Mouse (Mus musculus): ENCODE measurements at regions not wholly inside any gene's neighbourhood (a gene's known extent, or its start where the extent isn't known, plus 50 kb on each side); places are given as distances from the start of the nearest gene placed in this dataset.
A peak's percentile ranks its signal among the peaks of the same experiment; 100 is the strongest.
"Not testable (repeated sequence)": the region's sequence is repeated elsewhere in the genome, so short reads cannot be mapped to it uniquely, and the experiment has no call there.

GRCm38 (mm10) chr5:148649573-148649972 lies 97.0 kb upstream of the Ubl3 start:
- not testable (repeated sequence) for DNase-seq; H3K4me2 ChIP-seq; H3K36me3 ChIP-seq; H3K4me1 ChIP-seq (replicated peaks); H3K9me3 ChIP-seq (replicated peaks); H3K27me3 ChIP-seq; H3K4me3 ChIP-seq (replicated peaks); H3K9ac ChIP-seq; H3K27ac ChIP-seq; ATAC-seq (ENCODE audit: low read depth)
- 79% methylated on average over 7 of the region's 7 CpGs for WGBS (ENCODE audit: insufficient replicate concordance)

- H3K36me3 ChIP-seq = no peaks in the 10 kb centered on the region
- H3K27ac ChIP-seq = no peak overlapping the region
- WGBS (ENCODE audit: insufficient replicate concordance) = 60% methylated on average over 9 of the region's 9 CpGs
- DNase-seq = no peak
- no peaks in the 10 kb centered on the region for H3K27me3 ChIP-seq
- ATAC-seq (ENCODE audit: low read depth) = no peak
- H3K4me3 ChIP-seq (replicated peaks) = no peak overlapping the region
- H3K9ac ChIP-seq = no peak overlapping the region
- H3K9me3 ChIP-seq (replicated peaks) = no peaks in the 10 kb centered on the region
- H3K4me1 ChIP-seq (replicated peaks) = no peaks in the 10 kb centered on the region
- no peak overlapping the region for H3K4me2 ChIP-seq
Observed at GRCm38 (mm10) chr5:148649123-148649522, 96.5 kb upstream of the Ubl3 start.

GRCm38 (mm10) chr5:148647644-148648043 lies 95.1 kb upstream of the Ubl3 start:
- H3K4me2 ChIP-seq = no peak overlapping the region
- no peak overlapping the region for H3K27ac ChIP-seq
- H3K4me1 ChIP-seq (replicated peaks) = no peaks in the 10 kb centered on the region
- H3K27me3 ChIP-seq = no peaks in the 10 kb centered on the region
- H3K9ac ChIP-seq = no peak overlapping the region
- no peak for ATAC-seq (ENCODE audit: low read depth)
- no peak overlapping the region for H3K4me3 ChIP-seq (replicated peaks)
- no peaks in the 10 kb centered on the region for H3K36me3 ChIP-seq
- 23% methylated on average over 2 of the region's 2 CpGs for WGBS (ENCODE audit: insufficient replicate concordance)
- no peaks in the 10 kb centered on the region for H3K9me3 ChIP-seq (replicated peaks)
- DNase-seq = no peak

GRCm38 (mm10) chr5:148645772-148646171 lies 93.2 kb upstream of the Ubl3 start:
- no peaks in the 10 kb centered on the region for H3K4me1 ChIP-seq (replicated peaks)
- H3K36me3 ChIP-seq = no peaks in the 10 kb centered on the region
- no peak overlapping the region for H3K4me3 ChIP-seq (replicated peaks)
- H3K9me3 ChIP-seq (replicated peaks) = no peaks in the 10 kb centered on the region
- no peaks in the 10 kb centered on the region for H3K27me3 ChIP-seq
- no peak overlapping the region for H3K9ac ChIP-seq
- 44% methylated on average over 4 of the region's 4 CpGs for WGBS (ENCODE audit: insufficient replicate concordance)
- DNase-seq = no peak
- no peak for ATAC-seq (ENCODE audit: low read depth)
- H3K27ac ChIP-seq = no peak overlapping the region
- no peak overlapping the region for H3K4me2 ChIP-seq

- H3K4me3 ChIP-seq (replicated peaks) = no peak overlapping the region
- ATAC-seq (ENCODE audit: low read depth) = no peak
- no peaks in the 10 kb centered on the region for H3K27me3 ChIP-seq
- no peak overlapping the region for H3K27ac ChIP-seq
- H3K4me1 ChIP-seq (replicated peaks) = no peaks in the 10 kb centered on the region
- no peaks in the 10 kb centered on the region for H3K9me3 ChIP-seq (replicated peaks)
- no peak for DNase-seq
- 75% methylated on average over 10 of the region's 10 CpGs for WGBS (ENCODE audit: insufficient replicate concordance)
- no peak overlapping the region for H3K4me2 ChIP-seq
- H3K9ac ChIP-seq = no peak overlapping the region
- H3K36me3 ChIP-seq = no peaks in the 10 kb centered on the region
Observed at GRCm38 (mm10) chr5:148645191-148645681, 92.6 kb upstream of the Ubl3 start.

- H3K27ac ChIP-seq = no peak overlapping the region
- no peak overlapping the region for H3K4me3 ChIP-seq (replicated peaks)
- ATAC-seq (ENCODE audit: low read depth) = no peak
- H3K27me3 ChIP-seq = no peaks in the 10 kb centered on the region
- H3K4me1 ChIP-seq (replicated peaks) = no peaks in the 10 kb centered on the region
- no peak overlapping the region for H3K9ac ChIP-seq
- H3K4me2 ChIP-seq = no peak overlapping the region
- 81% methylated on average over 7 of the region's 7 CpGs for WGBS (ENCODE audit: insufficient replicate concordance)
- no peaks in the 10 kb centered on the region for H3K36me3 ChIP-seq
- no peak for DNase-seq
- H3K9me3 ChIP-seq (replicated peaks) = no peaks in the 10 kb centered on the region
Observed at GRCm38 (mm10) chr5:148644345-148644744, 91.8 kb upstream of the Ubl3 start.

GRCm38 (mm10) chr5:148641652-148642395 lies 89.2 kb upstream of the Ubl3 start:
- WGBS (ENCODE audit: insufficient replicate concordance) = 52% methylated on average over 15 of the region's 15 CpGs
- no peak for DNase-seq
- Histone ChIP-seq H3K9me3 (replicated peaks) (no peaks in the 10 kb centered on the region), H3K27me3 (no peaks in the 10 kb centered on the region), H3K4me1 (replicated peaks) (no peaks in the 10 kb centered on the region), H3K4me3 (replicated peaks) (no peak overlapping the region), H3K36me3 (no peaks in the 10 kb centered on the region), H3K4me2 (no peak overlapping the region), H3K27ac (no peak overlapping the region), H3K9ac (no peak overlapping the region)
- no peak for ATAC-seq (ENCODE audit: low read depth)

GRCm38 (mm10) chr5:148640523-148640922 lies 87.9 kb upstream of the Ubl3 start:
- no peak overlapping the region for H3K27ac ChIP-seq
- no peaks in the 10 kb centered on the region for H3K4me1 ChIP-seq (replicated peaks)
- no peak overlapping the region for H3K4me3 ChIP-seq (replicated peaks)
- no peaks in the 10 kb centered on the region for H3K27me3 ChIP-seq
- H3K4me2 ChIP-seq = no peak overlapping the region
- WGBS (ENCODE audit: insufficient replicate concordance) = 53% methylated on average over 13 of the region's 14 CpGs
- DNase-seq (no peak), ATAC-seq (ENCODE audit: low read depth) (no peak)
- no peak overlapping the region for H3K9ac ChIP-seq
- no peaks in the 10 kb centered on the region for H3K9me3 ChIP-seq (replicated peaks)
- no peaks in the 10 kb centered on the region for H3K36me3 ChIP-seq

GRCm38 (mm10) chr5:148634919-148635356 lies 82.3 kb upstream of the Ubl3 start:
- DNase-seq = no peak

GRCm38 (mm10) chr5:148633999-148634398 lies 81.4 kb upstream of the Ubl3 start:
- Histone ChIP-seq H3K27me3 (no peaks in the 10 kb centered on the region), H3K4me1 (replicated peaks) (peaks cover 8% of the 10 kb centered on the region; the same call in 1 of the 2 replicates), H3K4me2 (no peak overlapping the region), H3K9me3 (replicated peaks) (no peaks in the 10 kb centered on the region), H3K4me3 (replicated peaks) (no peak overlapping the region), H3K36me3 (no peaks in the 10 kb centered on the region), H3K27ac (no peak overlapping the region), H3K9ac (no peak overlapping the region)
- no peak for DNase-seq
- ATAC-seq (ENCODE audit: low read depth) = peak; percentile 26; the same call in 1 of the 2 replicates
- 17% methylated on average over 5 of the region's 5 CpGs for whole genome bisulfite sequencing (ENCODE audit: insufficient replicate concordance)

More at GRCm38 (mm10) chr5:148634919-148635356, 82.3 kb upstream of the Ubl3 start:
- Histone ChIP-seq H3K27me3 (no peaks in the 10 kb centered on the region), H3K4me3 (replicated peaks) (no peak overlapping the region), H3K36me3 (no peaks in the 10 kb centered on the region), H3K9me3 (replicated peaks) (no peaks in the 10 kb centered on the region), H3K9ac (no peak overlapping the region), H3K4me1 (replicated peaks) (peaks cover 8% of the 10 kb centered on the region; the same call in 1 of the 2 replicates), H3K27ac (no peak overlapping the region), H3K4me2 (no peak overlapping the region)
- 54% methylated on average over 11 of the region's 11 CpGs for WGBS (ENCODE audit: insufficient replicate concordance)
- no peak for ATAC-seq (ENCODE audit: low read depth)

GRCm38 (mm10) chr5:148633331-148633730 lies 80.7 kb upstream of the Ubl3 start:
- no peak overlapping the region for H3K27ac ChIP-seq

More at GRCm38 (mm10) chr5:148633331-148633730, 80.7 kb upstream of the Ubl3 start:
- no peak for DNase-seq
- no peak overlapping the region for H3K9ac ChIP-seq
- no peak for ATAC-seq (ENCODE audit: low read depth)
- H3K4me2 ChIP-seq = no peak overlapping the region
- H3K36me3 ChIP-seq = no peaks in the 10 kb centered on the region
- H3K4me1 ChIP-seq (replicated peaks) = peaks cover 8% of the 10 kb centered on the region; the same call in 1 of the 2 replicates
- 69% methylated on average over 6 of the region's 6 CpGs for WGBS (ENCODE audit: insufficient replicate concordance)
- no peaks in the 10 kb centered on the region for H3K27me3 ChIP-seq
- H3K9me3 ChIP-seq (replicated peaks) = no peaks in the 10 kb centered on the region
- no peak overlapping the region for H3K4me3 ChIP-seq (replicated peaks)
